Mouse (Mus musculus) megakaryocyte, embryonic 14.5 days (primary cell): ENCODE data around the gene Kdm5c.

Experiments
- FLI1 ChIP-seq: IDR thresholded peaks from 2 replicates; pipeline ENCODE4 v1.6.1; 2012; ENCODE audit warnings: low read length, inconsistent platforms, mixed read lengths
- GATA1 ChIP-seq: IDR thresholded peaks from 3 replicates; pipeline ENCODE4 v1.6.1; 2012; ENCODE audit warnings: mixed read lengths, low read length, inconsistent platforms, borderline replicate concordance

DNA sequence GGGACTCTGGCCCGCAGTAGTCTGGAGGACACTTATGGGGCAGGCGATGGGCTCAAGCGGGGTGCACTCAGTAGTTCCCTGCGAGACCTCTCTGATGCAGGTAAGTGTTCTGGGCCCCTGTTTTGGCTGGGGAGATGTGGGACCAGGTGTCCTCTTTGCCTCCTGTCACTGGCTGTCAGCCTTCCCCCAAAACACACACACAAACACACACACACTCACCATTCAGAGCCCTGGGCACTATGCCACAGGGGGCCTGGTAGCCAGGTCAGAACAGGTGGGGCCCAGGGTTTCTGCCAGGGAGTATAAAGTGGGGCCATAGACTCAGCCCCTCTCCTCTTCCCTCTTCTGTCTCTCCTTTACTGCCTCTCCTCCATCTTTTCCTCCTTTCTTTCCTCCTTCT is 11.1 kb upstream of the Kdm5c start:
- no peak for TF ChIP-seq GATA1
- TF ChIP-seq FLI1, result no peak
